Mouse (Mus musculus) embryonic stem cell, embryonic (primary cell): Measurements from ENCODE around the gene Slc35f3.

Source experiments
- CTCF ChIA-PET, 4 experiments: fragments of 300-600 bp in 2 of 4; fragments of 350-600 bp in 2 of 4; sonication (Branson Sonifier 250); formaldehyde crosslinking; loops; one replicate each; lab custom pipeline; 2022; ENCODE audit warnings: inconsistent platforms in 2 of 4; lab: Charles Lee
- POLR2A ChIA-PET, 4 experiments: fragments of 300-600 bp in 2 of 4; fragments of 350-600 bp in 2 of 4; sonication (Branson Sonifier 250); formaldehyde crosslinking; loops; one replicate each; lab custom pipeline; 2022; ENCODE audit warnings: antibody characterized with exemption in 4 of 4, inconsistent platforms in 1 of 4; lab: Charles Lee

The Slc35f3 gene

GRCm38 (mm10) chr8:126429635-126430034, 131.3 kb downstream of the Slc35f3 start:
- ChIA-PET POLR2A (interaction anchor here in 2 of 4 experiments (0.5 to 1.3 kb wide), 3 partner anchors 24 to 54 kb away, joined by 3 to 4 read pairs (median 3); no protein-coding TSS in a partner anchor), CTCF (no interaction called here)

GRCm38 (mm10) chr8:126433827-126434226, 135.5 kb downstream of the Slc35f3 start:
- ChIA-PET CTCF (no interaction called here), POLR2A (interaction anchor here in 1 of 4 experiments (1.6 kb wide), 1 partner anchor 11 kb away, joined by 4 read pairs; the partner anchor contains the start of gene Coa6)

GRCm38 (mm10) chr8:126438937-126439336, 140.6 kb downstream of the Slc35f3 start:
- CTCF ChIA-PET, result interaction anchor here in 2 of 4 experiments (0.5 to 1.4 kb wide), 4 partner anchors 43 to 482 kb away, joined by 3 to 4 read pairs (median 4); no protein-coding TSS in a partner anchor
- POLR2A ChIA-PET, result interaction anchor here in 3 of 4 experiments (0.6 to 1.7 kb wide), 5 partner anchors 10 to 215 kb away, joined by 3 to 4 read pairs (median 4); partner anchors contain the start of gene Coa6 (in 1 of the 3)
